Mouse (Mus musculus) liver, embryonic 14.5 days (tissue): Measurements from ENCODE around the gene Sytl2. TPM values are rescaled to one million over a fixed set of nuclear protein-coding genes. Genes with fewer than 3 reads are reported as not detected.

Experiments
- ATAC-seq: fragments of 200-750 bp; cut with Nextera tagmentation; 2 replicates; pipeline ENCODE4 v1.8.0; 2017; ENCODE audit warnings: moderate number of reproducible peaks, mild to moderate bottlenecking, moderate library complexity; ENCODE audit not compliant: insufficient read depth
- DNase-seq, 3 experiments: peaks; one replicate each; pipeline ENCODE4 v3.0.0-alpha.2; 2012 to 2013; ENCODE audit warnings: low read depth in 3 of 3, low spot score in 3 of 3
- H3K27ac ChIP-seq: fragments of 300-500 bp; sonication (generic); 2 replicates; pipeline ENCODE4 v1.5.1; 2014; ENCODE audit warnings: moderate library complexity, mild to moderate bottlenecking, control low read depth, inconsistent platforms
- H3K27me3 ChIP-seq: fragments of 300-500 bp; sonication (generic); 2 replicates; pipeline ENCODE4 v1.6.1; 2014; ENCODE audit warnings: mild to moderate bottlenecking, low read length, moderate library complexity; ENCODE audit not compliant: control insufficient read depth, insufficient read depth
- H3K36me3 ChIP-seq: fragments of 300-500 bp; sonication (generic); replicated peaks from 2 replicates; pipeline ENCODE4 v1.6.1; 2014; ENCODE audit warnings: low read depth; ENCODE audit not compliant: control insufficient read depth, insufficient read depth
- H3K4me1 ChIP-seq, 2 experiments: fragments of 200-500 bp in 1 of 2; fragments of 300-500 bp in 1 of 2; sonication (generic) in 1 of 2; replicated peaks; 2 replicates each; pipeline ENCODE4 v1.6.1; 2012 to 2014; ENCODE audit warnings: antibody characterized with exemption in 1 of 2, inconsistent platforms in 1 of 2, low read length in 1 of 2; ENCODE audit not compliant: control insufficient read depth in 2 of 2, insufficient read depth in 2 of 2
- H3K4me2 ChIP-seq: fragments of 300-500 bp; sonication (generic); 2 replicates; pipeline ENCODE4 v1.6.1; 2014; ENCODE audit warnings: low read depth, mild to moderate bottlenecking, control low read depth, moderate library complexity
- H3K4me3 ChIP-seq, 2 experiments: fragments of 200-500 bp in 1 of 2; fragments of 300-500 bp in 1 of 2; sonication (generic) in 1 of 2; 2 replicates each; pipeline ENCODE4 v1.5.1; 2012 to 2014; ENCODE audit warnings: low read depth in 2 of 2, low read length in 2 of 2, mild to moderate bottlenecking in 2 of 2, control low read depth in 1 of 2, inconsistent platforms in 1 of 2, moderate library complexity in 1 of 2; ENCODE audit not compliant: insufficient read depth in 1 of 2
- H3K9ac ChIP-seq: fragments of 300-500 bp; sonication (generic); replicated peaks from 2 replicates; pipeline ENCODE4 v1.6.1; 2014; ENCODE audit warnings: mild to moderate bottlenecking, control low read depth, moderate library complexity
- H3K9me3 ChIP-seq: fragments of 300-500 bp; sonication (generic); 2 replicates; pipeline ENCODE4 v1.6.1; 2016; ENCODE audit warnings: low read length, mixed read lengths; ENCODE audit not compliant: control insufficient read depth
- CTCF ChIP-seq: IDR thresholded peaks from 2 replicates; pipeline ENCODE4 v1.5.1; 2016; ENCODE audit warnings: antibody characterized with exemption, low read depth, control low read depth
- EP300 ChIP-seq: IDR thresholded peaks from 2 replicates; pipeline ENCODE4 v1.6.1; 2016; ENCODE audit warnings: antibody characterized with exemption, low read depth
- WGBS: fragments of 180-500 bp; shearing (Covaris S2); extraction: QIAGEN DNeasy Blood & Tissue Kit; methylation state at CpG from one replicate; pipeline ENCODE4 v1.1.7; 2014; ENCODE audit not compliant: insufficient replicate concordance; 5-methylcytosine and 5-hydroxymethylcytosine counted together
- polyA plus RNA-seq, 2 experiments: library from polyadenylated mRNA; depleted of rRNA in 1 of 2; stranded (reverse) in 1 of 2; unstranded in 1 of 2; fragments of >200 nt; fragmentation: Nextera tagmentation in 1 of 2; extraction: Ambion mirVana in 1 of 2; gene quantifications; 2 replicates each; pipeline versions ENCODE4 v1.2.1 to v1.2.3; 2012 to 2014

Sytl2 gene
- polyA plus RNA-seq, 2 experiments = 0.38 to 0.45 TPM

GRCm38 (mm10) chr7:90386885-90387459 is 84.9 kb downstream of the Sytl2 start:
- H3K27ac ChIP-seq = no peak overlapping the region
- ATAC-seq (no peak), DNase-seq (no peak)
- H3K9ac ChIP-seq = no peak overlapping the region
- H3K4me2 ChIP-seq = no peak overlapping the region
- TF ChIP-seq CTCF (no peak), EP300 (no peak)
- no peaks in the 10 kb centered on the region for H3K9me3 ChIP-seq
- no peaks in the 10 kb centered on the region; a peak in 1 of 4 replicates for H3K4me1 ChIP-seq
- no peak overlapping the region for H3K4me3 ChIP-seq
- no peaks in the 10 kb centered on the region for H3K27me3 ChIP-seq
- H3K36me3 ChIP-seq = no peaks in the 10 kb centered on the region
- 18% methylated on average over 8 of the region's 8 CpGs for WGBS

DNA sequence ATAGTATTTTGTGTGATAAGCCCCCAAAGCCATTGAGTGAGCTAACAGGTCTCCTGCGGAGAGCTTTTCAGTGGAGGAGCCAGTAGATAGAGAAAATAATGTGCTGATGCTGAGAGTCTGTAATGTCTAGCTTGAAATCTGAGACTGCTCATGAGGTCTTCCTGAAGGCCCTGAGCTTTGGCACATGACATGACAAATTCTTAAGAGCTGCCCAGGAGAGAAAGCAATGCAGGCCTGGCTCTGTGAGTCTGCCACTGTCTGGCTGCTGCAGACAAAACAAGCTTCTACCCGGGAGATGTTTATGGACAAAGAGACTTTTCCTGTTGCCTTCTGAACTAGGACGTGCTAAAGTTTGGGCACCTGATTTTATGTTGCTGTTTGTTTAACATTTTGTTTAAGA is 87.7 kb downstream of the Sytl2 start:
- Histone ChIP-seq H3K4me3 (no peak overlapping the region), H3K4me2 (no peak overlapping the region), H3K9me3 (no peaks in the 10 kb centered on the region), H3K4me1 (no peaks in the 10 kb centered on the region; a peak in 1 of 4 replicates), H3K9ac (no peak overlapping the region), H3K27me3 (no peaks in the 10 kb centered on the region), H3K36me3 (no peaks in the 10 kb centered on the region), H3K27ac (no peak overlapping the region)
- 49% methylated on average over 3 of the region's 3 CpGs for WGBS
- no peak for ATAC-seq
- DNase-seq = no peak
- TF ChIP-seq CTCF (no peak), EP300 (no peak)

DNA sequence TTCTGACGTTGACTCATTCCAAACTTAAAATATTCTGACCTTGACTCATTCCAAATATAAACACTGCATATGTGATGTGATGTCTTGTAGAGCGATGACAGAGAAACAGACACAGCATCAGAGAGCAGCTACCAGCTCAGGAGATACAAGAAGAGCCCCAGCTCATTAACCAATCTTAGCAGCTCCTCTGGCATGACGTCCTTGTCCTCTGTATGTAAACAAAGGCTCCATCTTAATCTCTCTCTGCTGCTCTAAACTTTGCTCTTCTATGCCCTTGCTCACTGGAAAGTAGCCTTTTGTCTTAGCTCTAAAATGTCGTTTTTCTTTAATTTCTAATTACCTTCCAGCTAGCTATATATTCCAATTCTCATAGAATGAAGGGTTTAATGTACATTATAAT is 93.0 kb downstream of the Sytl2 start:
- ATAC-seq (no peak), DNase-seq (no peak)
- Histone ChIP-seq H3K27ac (no peak overlapping the region), H3K9ac (no peak overlapping the region), H3K4me1 (no peaks in the 10 kb centered on the region), H3K4me3 (no peak overlapping the region), H3K36me3 (no peaks in the 10 kb centered on the region), H3K4me2 (no peak overlapping the region), H3K27me3 (no peaks in the 10 kb centered on the region), H3K9me3 (no peaks in the 10 kb centered on the region)
- TF ChIP-seq EP300 (no peak), CTCF (no peak)
- 45% methylated on average over 4 of the region's 4 CpGs for WGBS

DNA sequence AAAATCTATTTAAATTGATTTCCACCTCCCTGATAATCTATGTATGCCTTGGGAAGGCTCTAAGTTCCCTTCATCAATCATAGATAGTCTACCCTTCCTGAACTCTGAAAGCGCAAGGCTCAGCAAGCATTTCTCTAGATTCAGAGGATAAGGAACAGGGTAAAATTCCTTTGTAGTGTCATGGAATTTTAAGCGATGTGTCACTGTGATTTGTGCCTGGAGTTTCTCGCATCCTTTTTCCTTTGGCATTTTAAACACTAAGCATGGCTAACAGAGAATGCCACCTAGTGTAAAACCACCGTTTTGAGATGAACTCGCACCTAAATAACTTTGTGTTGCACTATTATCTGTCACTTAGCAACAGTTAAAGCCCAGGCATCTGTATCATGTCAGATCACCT is 93.9 kb downstream of the Sytl2 start:
- ATAC-seq = no peak
- no peak for TF ChIP-seq EP300
- no peak for TF ChIP-seq CTCF
- no peak overlapping the region for H3K27ac ChIP-seq
- WGBS = 58% methylated on average over 5 of the region's 5 CpGs
- DNase-seq = no peak
- H3K4me1 ChIP-seq = no peaks in the 10 kb centered on the region
- no peak overlapping the region for H3K4me3 ChIP-seq
- no peak overlapping the region for H3K4me2 ChIP-seq
- no peaks in the 10 kb centered on the region for H3K27me3 ChIP-seq
- H3K9ac ChIP-seq = no peak overlapping the region
- H3K36me3 ChIP-seq = no peaks in the 10 kb centered on the region
- H3K9me3 ChIP-seq = no peaks in the 10 kb centered on the region

DNA sequence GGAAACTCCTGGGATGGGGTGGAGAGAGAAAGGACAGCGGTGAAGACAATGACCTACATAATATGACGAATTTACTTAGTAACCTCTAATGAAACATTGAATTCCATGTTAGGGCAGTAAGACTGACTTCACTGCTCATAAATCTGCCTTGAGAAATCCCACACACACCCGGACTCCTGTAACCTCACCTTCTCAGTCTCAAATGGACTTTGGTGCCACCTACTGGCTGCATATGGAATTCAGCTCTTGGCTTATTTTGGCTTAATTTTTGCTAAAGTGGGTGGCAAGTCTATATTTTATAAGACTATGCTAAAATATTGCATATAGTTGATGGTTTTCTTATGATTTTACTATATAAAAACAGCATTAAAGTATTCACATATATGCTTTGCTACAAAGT is 107.9 kb downstream of the Sytl2 start:
- WGBS = 40% methylated on average over 3 of the region's 3 CpGs
- H3K9ac ChIP-seq = no peak overlapping the region
- no peak overlapping the region for H3K4me3 ChIP-seq
- no peaks in the 10 kb centered on the region for H3K9me3 ChIP-seq
- DNase-seq (peak in 1 of 3 experiments; percentile 26), ATAC-seq (no peak)
- no peak overlapping the region for H3K4me2 ChIP-seq
- H3K36me3 ChIP-seq = no peaks in the 10 kb centered on the region
- H3K27me3 ChIP-seq = no peaks in the 10 kb centered on the region
- H3K4me1 ChIP-seq = no peaks in the 10 kb centered on the region
- no peak overlapping the region for H3K27ac ChIP-seq
- TF ChIP-seq EP300 (no peak), CTCF (peak; percentile 75)
